20 mouse cellular contexts compared by ENCODE assay signal in genomic region chr13:44663730-44664129, GRCm38 (mm10).
DNase-seq lines count a peak whose midpoint lies in the region; ATAC-seq and TF ChIP-seq lines count a peak whose summit lies in the region.
"Had no signal": no experiment of that assay in that cellular context is flagged by ENCODE, and none has a peak within 500 bp of the region (broad histone marks: within the 10 kb centered on the region; RNA-seq: fewer than 3 reads in every experiment).

No protein-coding gene starts in this region.

- peak overlapping the region; percentile 36 to 60 for H3K4me3 ChIP-seq in MEL (ENCODE audit: control insufficient read depth in 1 of 2, insufficient read depth in 1 of 2, low read depth in 2 of 2, low read length in 2 of 2)
- H3K4me3 ChIP-seq in liver, embryonic 12.5 days: no peak overlapping the region
- H3K4me3 ChIP-seq in liver, embryonic 16.5 days (ENCODE audit: low read depth, low read length): no peak overlapping the region
- H3K4me3 ChIP-seq in intestine, postnatal 0 days (ENCODE audit: low read depth, low read length): no peak overlapping the region
- H3K4me3 ChIP-seq: embryonic facial prominence, embryonic 15.5 days; forebrain, embryonic 13.5 days; gastrocnemius, adult 2 months; heart, embryonic 12.5 days; hindbrain, embryonic 10.5 days had no signal

- H3K9me3 ChIP-seq in MEL (replicated peaks; ENCODE audit: insufficient read depth, low read length): no peaks in the 10 kb centered on the region
- H3K9me3 ChIP-seq in liver, embryonic 12.5 days (replicated peaks): no peaks in the 10 kb centered on the region
- H3K9me3 ChIP-seq in liver, embryonic 16.5 days (replicated peaks; ENCODE audit: control insufficient read depth, low read length): no peaks in the 10 kb centered on the region
- H3K9me3 ChIP-seq in intestine, postnatal 0 days (ENCODE audit: control insufficient read depth): no peaks in the 10 kb centered on the region
- H3K9me3 ChIP-seq: embryonic facial prominence, embryonic 15.5 days; forebrain, embryonic 13.5 days; heart, embryonic 12.5 days; hindbrain, embryonic 10.5 days had no signal

- TF ChIP-seq CTCF in MEL (IDR thresholded peaks at IDR 0.05 in 2 of 3, conservative IDR thresholded peaks at IDR 0.05 in 1 of 3; ENCODE audit: control insufficient read depth in 1 of 3, insufficient read depth in 1 of 3, low read depth in 2 of 3, low read length in 3 of 3, poor library complexity in 1 of 3, severe bottlenecking in 1 of 3): no peak
- no peak for TF ChIP-seq CTCF in intestine, postnatal 0 days (IDR thresholded peaks at IDR 0.05; ENCODE audit: low read depth)

- TF ChIP-seq EP300 in MEL (IDR thresholded peaks at IDR 0.05; ENCODE audit: low read depth in 1 of 2, low read length in 2 of 2): peak; percentile 49 to 76

- peak overlapping the region; percentile 24 for H3K9ac ChIP-seq in MEL (ENCODE audit: control insufficient read depth, low read depth, low read length, poor library complexity, severe bottlenecking)
- H3K9ac ChIP-seq in liver, embryonic 12.5 days: 0 out of 2 replicates have a peak overlapping the region, but pooled peaks have one; percentile 0
- H3K9ac ChIP-seq in liver, embryonic 16.5 days (ENCODE audit: low read depth, low read length): peak overlapping the region; percentile 56
- H3K9ac ChIP-seq in intestine, postnatal 0 days (ENCODE audit: low read depth, low read length): no peak overlapping the region
- H3K9ac ChIP-seq: embryonic facial prominence, embryonic 15.5 days; forebrain, embryonic 13.5 days; forebrain, postnatal 0 days; heart, embryonic 12.5 days; hindbrain, embryonic 14.5 days had no signal

- H3K27me3 ChIP-seq in MEL (ENCODE audit: control insufficient read depth in 1 of 2, insufficient read depth in 2 of 2, low read length in 2 of 2): no peaks in the 10 kb centered on the region
- H3K27me3 ChIP-seq in liver, embryonic 12.5 days (replicated peaks): no peaks in the 10 kb centered on the region; the same call in 1 of the 2 replicates
- no peaks in the 10 kb centered on the region for H3K27me3 ChIP-seq in liver, embryonic 16.5 days (ENCODE audit: control insufficient read depth, insufficient read depth, low read depth, low read length)
- no peaks in the 10 kb centered on the region for H3K27me3 ChIP-seq in intestine, postnatal 0 days (replicated peaks; ENCODE audit: control insufficient read depth, insufficient read depth, low read length)
- H3K27me3 ChIP-seq: embryonic facial prominence, embryonic 15.5 days; forebrain, embryonic 13.5 days; heart, embryonic 12.5 days had no signal

- no peak for TF ChIP-seq RAD21 in MEL (IDR thresholded peaks at IDR 0.05; ENCODE audit: low read depth, low read length)

- peak overlapping the region; percentile 63 for H3K27ac ChIP-seq in MEL (ENCODE audit: control insufficient read depth, low read depth, low read length)
- H3K27ac ChIP-seq in liver, embryonic 12.5 days: peak overlapping the region; percentile 84
- H3K27ac ChIP-seq in liver, embryonic 16.5 days (ENCODE audit: low read length): peak overlapping the region; percentile 89
- H3K27ac ChIP-seq in intestine, postnatal 0 days (ENCODE audit: low read depth, low read length): no peak overlapping the region
- H3K27ac ChIP-seq: embryonic facial prominence, embryonic 15.5 days; forebrain, embryonic 13.5 days; gastrocnemius, adult 2 months; hindbrain, embryonic 10.5 days; hindbrain, embryonic 14.5 days had no signal

- ATAC-seq in liver, embryonic 12.5 days: no peak
- ATAC-seq in liver, embryonic 16.5 days (ENCODE audit: low read depth): no peak
- no peak for ATAC-seq in intestine, postnatal 0 days
- ATAC-seq: forebrain, embryonic 13.5 days; forebrain, postnatal 0 days had no signal

- H3K36me3 ChIP-seq in MEL (ENCODE audit: control insufficient read depth in 1 of 2, insufficient read depth in 2 of 2, low read length in 2 of 2): peaks cover 0 to 15% of the 10 kb centered on the region in 2 experiments; a peak in 2 of 4 replicates
- H3K36me3 ChIP-seq in liver, embryonic 12.5 days: no peaks in the 10 kb centered on the region
- no peaks in the 10 kb centered on the region for H3K36me3 ChIP-seq in liver, embryonic 16.5 days (ENCODE audit: control insufficient read depth, insufficient read depth)
- no peaks in the 10 kb centered on the region for H3K36me3 ChIP-seq in intestine, postnatal 0 days (ENCODE audit: control insufficient read depth, insufficient read depth)
- H3K36me3 ChIP-seq: embryonic facial prominence, embryonic 15.5 days; heart, embryonic 12.5 days; hindbrain, embryonic 10.5 days had no signal

- peaks cover 10 to 29% of the 10 kb centered on the region in 2 experiments for H3K4me1 ChIP-seq in MEL (ENCODE audit: control insufficient read depth in 1 of 2, insufficient read depth in 2 of 2, low read length in 2 of 2)
- H3K4me1 ChIP-seq in liver, embryonic 12.5 days: peaks cover 44% of the 10 kb centered on the region
- H3K4me1 ChIP-seq in liver, embryonic 16.5 days (ENCODE audit: control insufficient read depth, low read depth, low read length): peaks cover 38% of the 10 kb centered on the region
- H3K4me1 ChIP-seq in intestine, postnatal 0 days (replicated peaks; ENCODE audit: control insufficient read depth, insufficient read depth, low read length): peaks cover 9% of the 10 kb centered on the region; the same call in 1 of the 2 replicates
- H3K4me1 ChIP-seq: embryonic facial prominence, embryonic 15.5 days; forebrain, embryonic 13.5 days; heart, embryonic 12.5 days had no signal

- no peaks in the 10 kb centered on the region for H3K79me2 ChIP-seq in MEL (ENCODE audit: control insufficient read depth, insufficient read depth, low read length, poor library complexity)

- peak overlapping the region; percentile 57 for H3K4me2 ChIP-seq in liver, embryonic 12.5 days
- peak overlapping the region; percentile 58 for H3K4me2 ChIP-seq in liver, embryonic 16.5 days (ENCODE audit: low read depth, low read length)
- H3K4me2 ChIP-seq in intestine, postnatal 0 days (replicated peaks; ENCODE audit: low read depth): no peak overlapping the region
- H3K4me2 ChIP-seq: embryonic facial prominence, embryonic 15.5 days; forebrain, embryonic 13.5 days; heart, embryonic 12.5 days; hindbrain, embryonic 14.5 days had no signal

- no peak for TF ChIP-seq POLR2A in MEL (IDR thresholded peaks at IDR 0.05; ENCODE audit: control insufficient read depth in 1 of 2, insufficient read depth in 1 of 2, low read depth in 1 of 2, low read length in 2 of 2, poor library complexity in 1 of 2)

- DNase-seq in MEL (ENCODE audit: low read depth, low spot score) (peak; percentile 80), MEL-GATA-1-ER (ENCODE audit: extremely low read depth, low read depth) (peak; percentile 77)
- no peak for DNase-seq in lung, adult 18-20 months
- DNase-seq in layer of hippocampus, postnatal 25 days (ENCODE audit: extremely low spot score in 1 of 2, low spot score in 1 of 2): no peak
- DNase-seq in thymus, postnatal 0 days (ENCODE audit: low spot score): no peak
- DNase-seq: adrenal gland, postnatal 10 days; cerebellum, adult 18-20 months; cerebellum, postnatal 10 days; embryo, embryonic 11 days; forebrain, postnatal 0 days; gastrocnemius, adult 2 months; gastrocnemius, postnatal 25 days had no signal

- WGBS in liver, embryonic 12.5 days (ENCODE audit: insufficient replicate concordance): 38% methylated on average over 7 of the region's 7 CpGs
- WGBS in liver, embryonic 16.5 days (ENCODE audit: insufficient replicate concordance): 32% methylated on average over 7 of the region's 7 CpGs
- WGBS in intestine, postnatal 0 days: 66% methylated on average over 7 of the region's 7 CpGs

TF ChIP-seq in MEL, 35 proteins besides CTCF, POLR2A, EP300 and RAD21:
- TF ChIP-seq ETS1 (IDR thresholded peaks at IDR 0.05; ENCODE audit: low read depth, low read length) (peak; percentile 81), GATA1 (IDR thresholded peaks at IDR 0.05; ENCODE audit: low read depth, low read length) (peak; percentile 69), BHLHE40 (IDR thresholded peaks at IDR 0.05; ENCODE audit: borderline replicate concordance, low read depth, low read length) (0 out of 2 replicates have a peak, but pooled peaks have one; percentile 28), MAFK (IDR thresholded peaks at IDR 0.05; ENCODE audit: borderline replicate concordance, low read depth, low read length) (0 out of 2 replicates have a peak, but pooled peaks have one; percentile 26), TAL1 (IDR thresholded peaks at IDR 0.05; ENCODE audit: low read length) (peak; percentile 62), TCF12 (IDR thresholded peaks at IDR 0.05; ENCODE audit: low read depth, low read length) (peak; percentile 87), MXI1 (IDR thresholded peaks at IDR 0.05; ENCODE audit: low read depth, low read length) (peak; percentile 52), MEF2A (IDR thresholded peaks at IDR 0.05; ENCODE audit: extremely low read depth, insufficient replicate concordance, low read depth, low read length, poor library complexity, severe bottlenecking) (no peak), NELFE (IDR thresholded peaks at IDR 0.05; ENCODE audit: low read depth, low read length) (no peak), SIN3A (IDR thresholded peaks at IDR 0.05; ENCODE audit: low read length) (0 out of 2 replicates have a peak, but pooled peaks have one; percentile 22), POLR2AphosphoS5 (IDR thresholded peaks at IDR 0.05; ENCODE audit: borderline replicate concordance, low read depth, low read length) (no peak), RCOR1 (IDR thresholded peaks at IDR 0.05; ENCODE audit: low read depth, low read length) (peak; percentile 70)

Comparison
In these comparisons a context has a peak if more than half of its experiments do, and no peak if none do; other contexts are left out.
1. DNase-seq: peak in MEL (single experiment) and MEL-GATA-1-ER (single experiment); none in lung, adult 18-20 months (0 of 2), layer of hippocampus, postnatal 25 days (0 of 2) and thymus, postnatal 0 days (single experiment).
2. H3K4me3 ChIP-seq: peak in MEL (2 of 2); none in liver, embryonic 12.5 days (single experiment), liver, embryonic 16.5 days (single experiment) and intestine, postnatal 0 days (single experiment).